Mouse (Mus musculus) brown adipose tissue, adult 24 weeks (tissue): ENCODE measurements around the gene Tnrc6c. TPM values are rescaled to one million over a fixed set of nuclear protein-coding genes. Genes with fewer than 3 reads are reported as not detected.
A peak's percentile ranks its signal among the peaks of the same experiment; 100 is the strongest.
"Not testable (repeated sequence)": the region's sequence is repeated elsewhere in the genome, so short reads cannot be mapped to it uniquely, and the experiment has no call there.

Experiments
- H3K27ac ChIP-seq: fragments of 200-500 bp; replicated peaks from 2 replicates; pipeline ENCODE4 v1.5.1; 2012; ENCODE audit warnings: low read depth, mild to moderate bottlenecking, low read length
- H3K4me1 ChIP-seq: fragments of 200-500 bp; 2 replicates; pipeline ENCODE4 v1.6.1; 2012; ENCODE audit warnings: low read length, mixed read lengths; ENCODE audit not compliant: control insufficient read depth, insufficient read depth, insufficient read length
- H3K4me3 ChIP-seq: fragments of 200-500 bp; 2 replicates; pipeline ENCODE4 v1.5.1; 2012; ENCODE audit warnings: low read depth, mild to moderate bottlenecking, low read length, moderate library complexity; ENCODE audit not compliant: insufficient read depth
- polyA plus RNA-seq: library from polyadenylated mRNA; stranded (reverse); fragments of >200 nt; gene quantifications from 2 replicates; pipeline ENCODE4 v1.2.4, GENCODE M21; 2012; ENCODE audit not compliant: missing spikeins, insufficient read depth, insufficient read length

Tnrc6c gene
- polyA plus RNA-seq, 1 experiment: 3.6 TPM

GRCm38 (mm10) chr11:117783683-117784309 lies 129.7 kb downstream of the Tnrc6c start:
- peak overlapping the region; percentile 65 for H3K4me3 ChIP-seq
- peaks cover 3% of the 10 kb centered on the region; the same call in 1 of the 2 replicates for H3K4me1 ChIP-seq
- peak overlapping the region; percentile 72 for H3K27ac ChIP-seq

- Histone ChIP-seq H3K27ac (no peak overlapping the region), H3K4me3 (no peak overlapping the region), H3K4me1 (no peaks in the 10 kb centered on the region; the same call in 1 of the 2 replicates)
These were observed 132.2 kb downstream of the Tnrc6c start for GRCm38 (mm10) chr11:117786294-117786693.

- not testable (repeated sequence) for H3K4me1 ChIP-seq, H3K27ac ChIP-seq, H3K4me3 ChIP-seq
These were observed 134.4 kb downstream of the Tnrc6c start for GRCm38 (mm10) chr11:117788481-117788880.

DNA sequence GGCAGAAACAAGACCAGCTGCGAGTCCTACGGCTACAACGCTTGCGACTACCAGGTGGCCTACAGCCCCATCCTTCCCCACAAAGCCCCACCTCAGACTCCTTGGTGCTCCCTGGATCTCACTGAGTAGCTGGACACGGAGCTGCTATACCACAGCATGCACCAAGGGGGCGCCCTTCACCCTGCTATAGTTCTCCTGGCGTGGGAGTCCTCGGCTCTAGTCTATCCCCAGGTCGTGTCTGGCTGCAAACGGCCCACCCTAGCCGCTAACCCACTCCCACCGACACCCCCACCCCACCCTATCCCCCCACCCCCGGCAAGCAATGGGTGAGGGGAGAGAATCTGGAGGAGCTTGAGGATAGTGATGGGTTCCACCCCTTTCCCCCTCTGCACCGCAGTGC lies 136.2 kb downstream of the Tnrc6c start:
- no peak overlapping the region for H3K27ac ChIP-seq
- H3K4me1 ChIP-seq: no peaks in the 10 kb centered on the region
- no peak overlapping the region for H3K4me3 ChIP-seq

- no peak overlapping the region for H3K27ac ChIP-seq
- no peak overlapping the region for H3K4me3 ChIP-seq
- no peaks in the 10 kb centered on the region for H3K4me1 ChIP-seq
These were observed 136.8 kb downstream of the Tnrc6c start for GRCm38 (mm10) chr11:117790703-117791440.

DNA sequence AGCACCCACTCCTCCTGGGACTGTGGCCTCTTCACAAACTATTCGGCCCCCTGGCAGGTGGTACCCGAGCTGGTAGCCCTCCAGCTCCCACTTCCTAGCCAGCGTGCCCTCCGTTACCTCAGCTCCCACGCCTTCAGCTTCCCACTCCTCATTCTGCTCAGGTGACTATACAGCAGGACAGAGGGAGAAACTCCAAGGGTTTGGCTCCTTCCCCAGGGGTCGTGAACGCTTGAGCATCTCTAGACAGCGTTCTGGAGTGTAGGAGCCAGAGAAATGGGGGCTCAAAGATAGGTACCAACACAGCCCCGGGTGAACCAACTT lies 137.3 kb downstream of the Tnrc6c start:
- no peaks in the 10 kb centered on the region for H3K4me1 ChIP-seq

DNA sequence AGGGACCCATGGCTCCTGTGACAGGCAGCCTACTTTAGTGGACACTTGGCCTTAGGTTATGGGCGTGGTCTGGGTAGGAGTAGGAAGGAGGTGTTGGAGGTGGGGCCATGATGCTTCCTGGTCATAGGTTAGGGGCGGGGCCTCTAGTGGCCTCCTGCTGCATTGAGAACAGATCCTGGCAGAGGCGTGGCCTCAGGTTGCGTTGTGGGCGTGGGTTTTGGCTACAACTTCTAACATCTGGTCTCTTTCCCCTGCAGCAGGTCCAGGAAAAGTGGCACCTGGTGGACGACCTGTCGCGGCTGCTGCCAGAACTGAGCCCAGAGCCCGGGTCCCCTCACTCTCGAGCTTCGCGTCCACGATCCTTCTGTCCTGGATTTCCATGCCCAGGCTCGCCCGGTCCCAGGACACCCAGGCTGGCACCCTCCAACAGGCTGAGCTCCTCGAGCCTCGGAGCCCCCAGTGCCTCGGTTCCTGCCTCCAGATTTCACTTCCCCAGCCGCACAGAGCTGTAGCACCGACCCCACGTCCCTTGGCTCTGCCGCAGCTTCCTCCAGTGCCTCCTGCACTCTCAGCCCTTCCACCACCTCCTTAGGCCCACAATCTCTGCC lies 138.3 kb downstream of the Tnrc6c start:
- H3K4me3 ChIP-seq: no peak overlapping the region
- H3K27ac ChIP-seq: no peak overlapping the region

More for the DNA sequence above, 137.3 kb downstream of the Tnrc6c start:
- Histone ChIP-seq H3K4me3 (no peak overlapping the region), H3K27ac (no peak overlapping the region)

GRCm38 (mm10) chr11:117794035-117794551 lies 140.0 kb downstream of the Tnrc6c start:
- no peak overlapping the region for H3K27ac ChIP-seq
- H3K4me1 ChIP-seq: no peaks in the 10 kb centered on the region; the same call in 1 of the 2 replicates
- H3K4me3 ChIP-seq: no peak overlapping the region

More for the DNA sequence above, 138.3 kb downstream of the Tnrc6c start:
- no peaks in the 10 kb centered on the region for H3K4me1 ChIP-seq

- H3K4me3 ChIP-seq: no peak overlapping the region
- H3K4me1 ChIP-seq: no peaks in the 10 kb centered on the region; the same call in 1 of the 2 replicates
- H3K27ac ChIP-seq: no peak overlapping the region
These were observed 142.9 kb downstream of the Tnrc6c start for GRCm38 (mm10) chr11:117796954-117797353.

DNA sequence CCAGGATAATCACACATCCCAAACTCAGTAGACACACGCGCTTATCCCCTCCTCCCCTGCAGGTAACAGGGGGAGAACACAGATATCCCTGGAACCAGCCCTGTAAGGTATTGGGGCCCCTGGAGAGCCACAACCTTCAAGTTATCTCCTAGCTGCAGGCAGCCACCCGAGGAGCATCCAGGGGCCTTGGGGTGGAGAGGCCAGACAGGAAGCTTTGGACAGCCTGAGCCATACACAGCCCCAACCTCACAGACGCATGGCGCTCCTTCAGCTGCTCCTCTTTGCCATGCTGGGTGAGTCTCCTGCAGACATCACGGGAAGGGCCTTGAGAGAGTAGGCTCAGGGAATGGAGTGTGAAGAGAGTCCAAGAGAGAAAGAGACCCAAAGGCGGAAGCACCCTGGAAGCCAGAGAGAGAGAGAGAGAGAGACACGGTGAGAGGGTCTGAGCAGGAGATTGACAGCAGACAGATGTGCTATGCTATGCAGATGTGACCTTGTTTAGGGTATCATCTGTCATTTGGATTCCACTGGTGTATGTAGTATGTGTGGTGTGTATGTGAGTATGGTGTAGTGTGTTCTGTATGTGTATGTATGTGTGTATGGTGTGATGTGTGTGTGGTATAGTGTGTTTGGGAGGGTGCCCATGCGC lies 143.5 kb downstream of the Tnrc6c start, which contains the start of gene 6030468B19Rik:
TSS of gene 6030468B19Rik (plus strand) at position 150 of the 649 bp plus-strand sequence.
- Histone ChIP-seq H3K4me1 (no peaks in the 10 kb centered on the region; the same call in 1 of the 2 replicates), H3K27ac (no peak within 1 kb of the TSS), H3K4me3 (no peak within 1 kb of the TSS)

GRCm38 (mm10) chr11:117798160-117798541 lies 144.1 kb downstream of the Tnrc6c start:
- Histone ChIP-seq H3K4me1 (no peaks in the 10 kb centered on the region; the same call in 1 of the 2 replicates), H3K4me3 (no peak overlapping the region), H3K27ac (no peak overlapping the region)

- no peak overlapping the region for H3K27ac ChIP-seq
- no peaks in the 10 kb centered on the region; the same call in 1 of the 2 replicates for H3K4me1 ChIP-seq
- H3K4me3 ChIP-seq: no peak overlapping the region
These were observed 145.1 kb downstream of the Tnrc6c start for GRCm38 (mm10) chr11:117799174-117799573.

DNA sequence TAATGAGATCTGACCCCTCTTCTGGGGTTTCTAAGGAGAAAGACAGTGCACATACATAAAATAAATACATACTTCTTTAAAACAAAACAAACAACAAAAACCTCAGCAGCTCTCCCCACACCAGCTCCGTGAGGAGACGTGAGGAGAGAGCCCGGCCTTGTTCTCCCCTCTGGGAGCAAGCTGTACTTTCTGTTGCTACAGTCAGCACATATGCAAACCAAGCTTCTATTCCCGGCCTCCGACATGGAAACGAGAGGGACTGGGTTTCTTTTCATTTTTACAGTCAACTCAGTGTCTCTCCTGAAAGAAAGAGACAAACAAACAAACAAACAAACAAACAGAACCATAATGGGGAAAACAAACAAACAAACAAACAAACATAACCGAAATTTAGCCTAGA lies 145.9 kb downstream of the Tnrc6c start:
- Histone ChIP-seq H3K4me3 (no peak overlapping the region), H3K27ac (no peak overlapping the region), H3K4me1 (no peaks in the 10 kb centered on the region; the same call in 1 of the 2 replicates)

DNA sequence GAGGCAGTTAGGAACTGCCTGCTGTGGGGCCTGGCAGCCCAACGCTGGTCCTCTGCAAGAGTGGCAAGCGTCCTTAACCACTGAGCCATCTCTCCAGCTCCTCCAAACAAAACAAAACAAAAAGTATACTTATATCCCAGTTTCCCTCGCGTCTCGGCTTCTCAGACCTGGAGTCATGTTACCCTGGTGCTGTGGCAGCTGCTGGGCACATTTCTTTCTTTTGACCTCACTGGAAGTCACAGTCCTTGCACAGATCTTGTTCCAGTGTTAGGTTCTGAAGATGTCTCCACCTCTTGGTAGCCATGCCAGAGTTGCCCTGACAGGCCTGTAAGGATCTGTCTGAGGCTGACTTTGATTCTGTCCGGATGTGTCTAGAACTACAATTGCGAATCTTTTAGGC lies 147.6 kb downstream of the Tnrc6c start:
- no peak overlapping the region for H3K4me3 ChIP-seq
- no peak overlapping the region for H3K27ac ChIP-seq
- no peaks in the 10 kb centered on the region; the same call in 1 of the 2 replicates for H3K4me1 ChIP-seq

DNA sequence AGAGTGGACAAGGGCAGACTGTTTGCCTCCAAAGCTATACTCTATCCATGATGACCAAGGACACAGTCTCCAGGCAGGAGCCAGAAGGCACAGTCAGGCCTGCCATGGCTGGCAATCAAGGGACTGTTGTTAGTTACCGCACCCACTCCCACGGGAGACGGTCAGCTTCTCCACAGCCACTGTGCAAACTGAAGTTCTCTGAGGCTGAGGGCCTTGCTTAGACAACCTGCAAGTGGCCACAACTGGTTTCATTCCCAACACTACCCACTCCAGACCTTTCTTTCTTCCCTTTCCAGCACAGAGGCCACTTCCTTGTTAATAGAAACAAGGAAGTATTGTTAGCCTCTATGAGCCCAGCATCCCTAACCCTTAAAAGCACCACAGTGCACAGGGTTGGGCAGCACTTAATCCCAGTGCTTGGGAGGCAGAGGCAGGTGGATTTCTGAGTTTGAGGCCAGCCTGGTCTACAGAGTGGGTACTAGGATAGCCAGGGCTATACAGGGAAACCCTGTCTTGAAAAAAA lies 149.1 kb downstream of the Tnrc6c start:
- no peak overlapping the region for H3K27ac ChIP-seq
- H3K4me3 ChIP-seq: no peak overlapping the region
- no peaks in the 10 kb centered on the region; the same call in 1 of the 2 replicates for H3K4me1 ChIP-seq
